Mouse (Mus musculus): ENCODE measurements at regions not wholly inside any gene's neighbourhood (a gene's known extent, or its start where the extent isn't known, plus 50 kb on each side); places are given as distances from the start of the nearest gene placed in this dataset.

GRCm38 (mm10) chr15:36669748-36670147, 337.8 kb downstream of the Zfp706 start:
- DNase-seq (ENCODE audit: low spot score): peak; percentile 59

- no peak for DNase-seq (ENCODE audit: low spot score)
Observed at GRCm38 (mm10) chr15:36666566-36666965, 341.0 kb downstream of the Zfp706 start.

- DNase-seq (ENCODE audit: low spot score): no peak
Observed at GRCm38 (mm10) chr15:36664391-36664790, 343.2 kb downstream of the Zfp706 start.

DNA sequence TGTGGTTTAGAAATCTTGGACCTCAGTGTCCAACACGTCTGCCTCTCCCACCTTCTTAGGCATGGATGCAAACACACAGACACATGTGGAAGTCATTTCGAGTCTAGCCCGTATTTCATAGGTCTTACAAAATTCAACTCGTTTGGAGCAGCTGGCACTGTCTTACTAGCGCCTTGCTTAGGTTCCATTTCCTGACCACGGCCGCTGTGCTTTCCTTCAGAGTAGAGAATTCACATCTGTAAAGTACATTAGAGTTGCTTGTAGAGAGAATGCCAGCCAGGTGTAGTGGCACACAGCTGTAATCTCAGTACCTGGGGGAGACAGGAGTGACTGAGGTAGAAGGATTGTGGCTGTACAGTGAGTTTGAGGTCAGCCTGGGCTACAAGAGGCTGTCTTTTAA, 346.6 kb downstream of the Zfp706 start:
- DNase-seq (ENCODE audit: low spot score): peak; percentile 30

All from embryo, embryonic 10 days (tissue).